Mouse (Mus musculus) adipocyte (in vitro differentiated cells): ENCODE measurements around the gene Foxp1.
A peak's percentile ranks its signal among the peaks of the same experiment; 100 is the strongest.

Experiments used
- DNase-seq: peaks from one replicate; pipeline ENCODE4 v3.0.0-alpha.2; 2016; ENCODE audit warnings: low spot score

Gene Foxp1

DNA sequence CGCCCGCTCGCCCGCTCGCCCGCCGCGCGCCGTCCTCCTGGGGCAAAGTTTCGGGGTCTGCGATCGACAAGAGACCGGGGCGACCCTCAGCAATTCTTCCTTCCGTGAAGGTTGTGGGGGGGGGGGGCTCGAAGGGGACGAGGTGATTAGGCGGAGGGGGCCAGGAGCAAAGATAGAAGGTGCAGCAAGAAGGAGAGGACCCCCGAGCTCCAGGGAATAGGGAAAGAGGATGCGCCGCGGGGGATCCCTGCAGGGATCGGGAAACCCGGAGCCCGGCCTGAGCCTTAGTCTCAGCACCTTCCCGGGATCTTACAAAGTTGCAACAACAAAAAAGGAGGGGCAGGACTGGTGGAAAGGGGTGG is 1.9 kb downstream of the Foxp1 start:
- no peak for DNase-seq

DNA sequence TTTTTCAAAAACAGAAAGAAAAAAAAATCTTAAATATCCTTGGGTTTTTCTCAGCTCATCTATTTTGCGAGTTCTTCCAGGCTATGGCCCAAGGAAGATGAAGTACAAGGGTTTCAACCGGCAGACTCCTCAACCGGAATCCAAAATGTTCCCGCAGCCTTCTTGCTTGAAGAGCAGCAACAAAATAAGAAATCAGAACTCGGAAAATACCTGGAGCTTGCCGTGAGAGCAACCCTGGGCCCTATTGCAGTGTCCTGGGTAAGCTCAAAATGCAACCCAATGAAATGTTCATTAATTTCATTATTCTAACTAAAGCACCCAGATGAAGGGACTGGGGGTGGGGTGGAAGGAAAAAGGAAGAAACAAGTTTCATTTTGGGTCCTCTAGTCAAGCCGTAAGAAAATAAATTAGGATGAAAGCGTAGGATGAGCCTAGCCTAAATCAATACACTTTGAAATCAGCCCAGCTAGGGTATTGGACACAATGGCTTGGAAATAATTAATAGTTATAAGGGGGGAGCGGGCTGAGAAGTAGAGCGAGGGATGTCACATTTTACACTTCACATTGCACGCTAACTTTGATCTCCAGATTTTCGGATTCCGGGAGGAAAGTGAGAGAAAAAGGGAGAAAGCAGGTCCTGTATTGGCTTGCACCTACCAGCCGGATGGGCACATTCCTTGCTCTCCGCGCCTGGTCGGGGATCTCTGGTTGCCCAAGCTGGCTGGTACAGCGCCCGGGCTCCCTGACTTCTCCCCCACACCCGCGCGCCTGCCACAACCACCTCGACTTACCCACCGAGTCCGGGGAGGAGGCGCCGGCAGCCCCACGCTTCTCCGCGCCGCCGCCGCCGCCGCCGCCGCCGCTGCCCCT is 2.5 kb downstream of the Foxp1 start:
- peak; percentile 54 for DNase-seq

DNA sequence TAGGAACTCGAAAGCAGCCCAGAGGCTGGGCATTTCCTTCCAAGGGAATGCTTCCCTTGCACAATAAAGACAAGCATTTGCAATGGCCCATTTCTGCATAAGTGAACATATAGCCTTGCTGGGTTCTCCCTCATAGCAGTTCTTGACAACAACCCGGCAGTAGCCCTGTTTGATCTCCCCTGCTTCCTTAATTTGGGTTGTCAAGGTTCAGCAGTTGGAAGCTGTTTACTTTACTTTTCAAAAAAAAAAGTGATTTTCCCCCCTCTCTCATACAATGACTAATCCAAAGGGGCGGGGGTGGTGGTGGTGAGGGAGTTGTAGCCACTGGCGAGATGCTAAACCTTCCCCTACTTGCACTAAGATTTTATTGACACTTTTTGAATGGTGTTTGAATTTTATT is 3.5 kb downstream of the Foxp1 start:
- no peak for DNase-seq

DNA sequence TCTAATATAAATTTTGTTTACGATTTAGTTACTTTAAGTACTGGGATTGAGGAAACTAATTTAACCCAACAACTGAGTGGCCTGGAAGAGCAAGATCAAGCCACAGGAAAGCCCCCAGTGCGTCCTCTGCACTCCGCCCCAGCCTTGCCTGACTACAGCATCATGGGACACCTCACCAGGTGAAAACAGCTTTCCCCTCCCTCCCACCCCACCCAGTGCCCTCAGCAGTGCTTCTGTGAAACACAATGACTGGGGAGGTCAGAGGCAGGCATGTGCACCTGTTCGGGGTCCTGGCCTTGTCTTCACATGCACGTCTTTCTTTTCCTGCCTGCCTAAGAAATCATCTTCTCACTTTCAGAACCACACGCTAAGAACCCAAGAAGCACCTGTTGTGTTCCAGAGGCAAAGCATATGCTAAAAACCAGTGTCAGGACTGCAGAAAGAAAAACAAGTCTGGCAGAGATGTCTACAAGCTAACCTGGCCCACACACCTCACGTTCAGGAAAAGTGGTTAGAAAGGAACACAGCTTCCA is 6.8 kb downstream of the Foxp1 start:
- no peak for DNase-seq

DNA sequence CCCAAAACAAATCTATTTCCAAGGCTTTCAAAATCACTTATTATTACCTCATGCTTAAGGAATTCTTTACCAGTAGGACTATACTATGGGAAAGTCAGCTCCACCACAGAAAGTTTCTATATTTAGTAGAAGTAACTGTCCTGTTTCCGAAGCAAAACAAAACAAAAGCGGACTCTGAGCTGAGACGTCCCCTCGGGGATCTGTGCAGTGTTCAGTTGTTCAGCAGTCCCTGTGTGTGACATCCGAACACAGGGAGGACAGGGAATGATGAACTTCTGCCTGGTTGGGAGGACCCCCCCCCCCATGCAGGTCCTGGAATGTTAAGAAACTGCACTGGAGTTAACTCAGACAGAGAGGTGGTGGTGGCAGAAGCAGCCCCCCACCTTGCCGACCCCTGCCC is 10.7 kb downstream of the Foxp1 start:
- no peak for DNase-seq

DNA sequence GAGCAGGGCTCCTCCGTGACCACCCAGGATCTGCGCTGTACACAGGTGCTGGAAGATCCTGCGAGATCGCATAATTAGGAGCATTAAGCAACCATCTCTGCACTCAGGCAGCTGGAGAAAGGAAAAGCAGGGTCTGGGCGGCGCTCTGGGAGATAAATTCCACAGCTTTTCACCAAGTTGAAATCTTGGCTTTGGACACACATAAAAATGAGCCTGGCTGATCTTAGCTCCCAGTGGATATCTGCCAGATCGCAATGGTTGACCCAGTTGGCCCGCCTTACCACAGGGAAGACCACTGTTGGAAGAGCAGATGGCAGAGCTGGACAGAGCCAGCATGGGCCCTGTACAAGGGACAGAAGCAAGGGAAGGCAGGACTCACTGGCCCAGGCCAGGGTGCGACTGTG is 13.3 kb downstream of the Foxp1 start:
- peak; percentile 67 for DNase-seq

DNA sequence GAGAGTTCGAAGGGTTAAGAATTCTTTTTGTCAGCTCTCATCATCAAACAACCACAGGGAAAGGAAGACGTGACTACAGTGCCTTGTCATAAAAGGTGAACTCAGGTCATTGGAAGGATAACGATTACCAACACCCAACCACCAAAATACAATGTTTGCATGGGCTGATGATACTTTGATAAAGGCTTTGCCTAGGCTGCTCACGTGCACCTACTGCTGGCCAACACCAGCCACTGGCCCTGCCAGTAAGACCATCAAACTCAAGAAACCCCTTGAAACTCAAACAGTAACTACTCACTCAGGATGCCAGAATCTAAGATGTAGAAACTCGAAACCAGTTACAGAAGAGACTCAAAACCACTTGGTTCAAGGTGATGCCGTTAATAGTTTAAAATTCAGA is 15.7 kb downstream of the Foxp1 start:
- DNase-seq = no peak

DNA sequence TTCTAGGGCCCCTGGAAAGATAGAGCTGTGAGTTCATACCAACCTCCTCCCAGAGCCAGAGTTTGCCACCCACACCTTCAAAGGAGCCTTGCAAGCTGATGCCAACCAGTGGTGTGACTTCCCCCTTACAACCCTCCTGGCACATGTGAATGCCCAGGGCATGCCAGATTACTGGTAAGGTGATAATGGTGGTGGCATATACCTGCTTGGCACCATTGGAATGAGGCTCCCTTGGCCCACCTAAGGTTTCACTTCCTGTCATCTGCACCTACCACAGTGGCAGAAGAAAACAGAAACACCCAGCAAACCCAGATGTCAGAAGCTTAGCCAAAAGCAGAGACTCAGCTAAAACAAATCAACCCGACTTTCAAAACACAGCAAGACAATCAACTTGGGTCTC is 18.8 kb downstream of the Foxp1 start:
- no peak for DNase-seq

DNA sequence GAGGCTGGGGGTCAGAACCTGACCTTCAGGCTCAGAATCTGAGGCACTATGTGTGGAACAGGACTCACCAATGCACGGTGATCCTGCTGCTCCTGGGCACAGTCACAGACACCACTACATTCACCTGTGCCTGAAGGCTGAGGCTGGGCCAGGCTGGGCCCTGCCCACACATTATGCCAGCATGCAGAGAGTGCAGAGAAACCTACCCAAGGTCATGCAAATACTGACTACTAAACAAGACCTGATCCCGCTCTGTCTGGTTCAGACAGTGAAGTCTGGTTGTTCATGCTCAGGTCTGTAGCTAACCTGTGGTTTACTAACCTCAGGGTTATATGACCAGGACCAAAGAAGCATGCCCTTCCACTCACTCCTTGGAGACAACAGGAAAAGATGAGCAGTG is 19.8 kb downstream of the Foxp1 start:
- DNase-seq = no peak

DNA sequence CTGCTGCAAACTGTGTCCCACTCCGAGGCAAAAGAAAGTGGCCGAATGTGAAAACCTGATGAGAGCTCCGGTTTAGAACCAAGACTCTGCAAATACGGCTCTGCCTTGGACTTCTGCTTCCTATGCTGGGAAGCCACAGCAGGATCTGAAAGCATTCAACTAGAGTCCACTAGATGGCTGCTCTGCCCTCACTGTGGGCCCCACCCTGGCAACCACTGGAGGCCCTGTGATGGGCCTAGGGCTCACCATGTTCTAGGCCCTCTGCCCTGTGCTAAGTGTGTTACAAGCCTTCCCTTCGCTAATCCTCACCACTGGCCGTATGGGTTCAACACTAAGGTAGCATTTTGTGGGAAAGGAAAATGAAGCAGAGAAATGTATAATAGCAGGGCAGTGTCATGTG is 20.2 kb downstream of the Foxp1 start:
- peak; percentile 25 for DNase-seq

DNA sequence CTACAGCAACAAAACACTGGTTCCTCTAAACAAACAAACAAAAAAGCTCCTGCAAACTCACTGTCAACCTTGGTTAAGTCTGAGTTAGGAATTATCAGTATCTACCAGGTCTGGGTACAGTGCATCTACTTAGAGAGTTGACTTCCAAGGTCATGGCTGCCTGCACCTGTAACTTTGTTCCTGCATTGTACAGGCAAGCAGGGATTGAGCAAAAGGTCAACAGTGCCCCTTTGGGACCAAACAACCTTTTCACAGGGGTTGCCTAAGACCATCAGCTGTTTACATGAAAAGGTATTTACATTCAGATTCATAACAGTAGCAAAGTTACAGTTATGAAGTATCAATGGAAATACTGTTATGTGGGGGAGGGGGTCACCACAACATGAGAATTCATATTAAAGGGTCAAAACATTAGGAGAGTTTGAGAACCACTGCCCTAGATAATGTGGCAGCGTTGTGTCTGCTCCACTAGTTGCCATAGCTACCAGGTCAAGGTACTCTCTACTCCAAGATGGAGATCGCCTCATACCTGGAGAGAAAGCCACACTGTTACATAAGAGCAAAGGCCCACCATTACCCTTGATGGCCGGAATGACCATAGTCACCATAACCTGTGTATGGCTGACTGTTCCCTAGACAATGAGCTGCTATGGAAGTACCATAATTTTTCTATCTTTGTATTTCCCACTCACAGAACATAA is 21.8 kb downstream of the Foxp1 start:
- DNase-seq = no peak

DNA sequence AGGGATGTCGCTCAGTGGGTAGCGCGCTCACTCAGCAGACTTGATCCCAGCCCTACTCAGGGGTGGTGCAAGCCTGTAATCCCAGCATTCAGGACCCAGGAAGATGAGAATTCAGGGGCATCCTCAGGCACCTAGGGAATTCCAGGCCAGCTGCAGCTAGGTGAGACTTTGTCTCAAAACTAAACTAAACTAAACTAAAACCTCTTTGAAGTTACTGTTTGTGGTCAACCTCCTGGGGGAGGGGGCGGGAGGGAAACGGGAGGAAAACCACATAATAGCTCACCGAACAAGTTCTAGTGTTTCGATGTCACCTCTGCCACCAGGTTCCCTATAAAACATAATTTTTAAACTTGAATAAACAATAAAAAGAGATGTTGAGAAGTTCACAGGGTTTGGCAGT is 24.4 kb downstream of the Foxp1 start:
- DNase-seq = no peak

DNA sequence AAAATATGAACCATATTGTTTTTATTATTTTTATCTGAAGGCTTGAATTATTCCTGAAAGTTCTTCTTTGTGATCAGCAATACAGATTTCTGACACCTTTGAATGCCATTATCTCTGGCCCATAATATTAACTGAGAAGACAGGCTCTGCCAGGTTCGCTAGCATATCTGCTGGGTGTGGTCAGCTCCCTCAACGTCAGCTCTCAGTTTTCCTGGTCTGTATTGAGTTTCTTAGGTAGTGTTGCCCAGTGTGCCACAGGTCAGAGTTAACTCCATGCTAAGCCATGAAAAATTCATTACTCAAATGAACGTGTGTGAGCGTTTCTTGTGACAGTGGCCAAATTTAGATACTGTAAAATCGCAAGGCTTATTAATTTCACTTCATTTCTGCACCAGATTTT is 26.4 kb downstream of the Foxp1 start:
- DNase-seq = peak; percentile 50

DNA sequence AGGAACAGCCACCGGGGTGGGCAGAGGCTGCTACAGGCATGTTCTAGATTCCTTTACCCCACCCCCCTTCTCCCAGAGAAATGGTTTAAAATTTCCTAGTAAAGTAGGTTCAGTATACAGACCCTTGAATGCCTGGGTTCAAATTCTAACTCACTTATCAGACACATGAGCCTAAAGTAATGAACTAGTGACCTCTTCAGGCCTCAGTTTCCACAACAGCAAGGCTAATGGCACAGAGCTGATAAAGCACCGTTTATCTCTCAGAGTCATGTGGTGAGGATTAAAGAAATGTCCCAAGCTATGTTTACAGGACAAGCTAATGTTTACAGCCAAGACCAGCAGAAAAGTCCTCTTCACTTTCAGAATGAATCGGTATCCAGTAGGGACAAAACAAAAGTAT is 29.6 kb downstream of the Foxp1 start:
- peak; percentile 32 for DNase-seq

DNA sequence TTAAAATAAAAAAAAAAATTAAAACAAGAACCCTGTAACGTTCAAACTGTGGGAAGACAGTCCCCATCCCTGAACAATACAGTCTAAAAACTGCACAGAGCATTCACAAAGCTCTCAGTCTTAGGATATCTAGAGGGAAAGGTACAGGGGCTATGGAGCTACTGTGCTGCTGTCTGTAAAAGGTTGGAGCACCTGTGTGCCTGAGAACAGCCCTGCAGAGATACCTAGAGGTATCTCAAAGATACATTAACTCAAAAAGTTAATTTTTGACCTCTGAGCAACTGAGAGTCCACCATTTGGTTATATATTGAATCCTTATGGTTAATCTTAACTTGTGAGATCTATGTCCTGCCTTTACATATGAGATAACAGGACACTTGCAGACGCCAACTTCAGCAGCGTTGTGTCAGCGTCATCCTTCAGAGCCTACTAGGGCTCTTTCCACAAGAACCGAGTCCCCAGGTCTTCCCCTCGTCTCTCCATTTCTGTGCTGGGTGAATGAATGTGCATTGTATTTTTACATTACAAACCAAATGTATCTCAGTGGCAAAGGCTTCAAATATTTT is 30.5 kb downstream of the Foxp1 start:
- DNase-seq = no peak

DNA sequence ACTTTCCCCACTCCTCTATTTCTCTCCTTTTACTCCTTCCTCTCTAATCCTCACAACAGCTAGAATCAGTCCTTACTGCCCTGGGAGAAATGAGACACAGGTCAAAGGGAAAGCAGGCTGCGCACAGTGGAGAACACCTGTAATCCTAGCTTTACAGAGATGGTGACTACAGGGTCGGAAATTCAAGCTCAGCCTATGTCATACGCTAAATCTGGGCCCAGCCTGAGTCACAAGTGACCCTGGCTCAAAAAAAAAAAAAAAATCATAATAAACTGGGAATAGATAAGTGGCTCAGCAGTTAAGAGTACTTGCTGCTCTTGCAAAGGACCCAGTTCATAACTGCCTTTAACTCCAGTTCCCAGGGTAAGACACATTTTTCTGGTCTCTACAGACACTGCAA is 31.4 kb downstream of the Foxp1 start:
- no peak for DNase-seq

DNA sequence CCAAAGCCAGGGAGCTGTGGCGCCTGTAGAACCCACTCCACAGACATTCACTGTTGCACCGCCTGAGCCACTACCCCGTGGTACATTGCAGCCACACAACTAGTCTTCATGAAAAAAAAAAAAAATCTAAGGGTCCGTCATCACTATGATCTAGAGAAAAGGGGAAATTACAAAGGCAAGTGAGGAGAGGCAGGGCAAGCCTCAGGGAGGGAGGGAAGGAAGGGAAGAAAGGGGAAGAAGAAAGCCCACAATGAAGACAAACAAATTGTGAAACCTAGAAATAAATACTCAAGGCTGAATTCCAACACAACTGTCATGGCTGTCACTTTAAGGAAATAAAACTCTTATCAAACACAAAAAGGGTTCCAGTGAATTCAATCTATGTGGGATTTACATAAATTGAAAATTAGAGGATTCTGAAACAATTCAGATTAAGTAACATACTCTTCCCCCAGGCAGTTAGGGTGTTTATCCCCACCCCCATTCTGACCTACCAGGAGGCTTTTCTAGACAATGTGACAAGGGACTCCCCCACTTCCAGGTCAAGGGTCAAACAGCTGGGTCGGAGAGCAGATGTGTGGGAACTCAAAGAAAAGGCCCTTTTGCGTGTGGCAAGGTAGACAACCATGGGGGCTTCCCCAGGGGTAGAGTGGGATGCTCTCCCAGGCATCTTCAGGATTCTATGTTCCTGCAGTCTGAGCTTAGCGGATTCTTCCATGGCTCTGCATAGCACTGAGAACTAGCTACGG is 32.4 kb downstream of the Foxp1 start:
- no peak for DNase-seq

DNA sequence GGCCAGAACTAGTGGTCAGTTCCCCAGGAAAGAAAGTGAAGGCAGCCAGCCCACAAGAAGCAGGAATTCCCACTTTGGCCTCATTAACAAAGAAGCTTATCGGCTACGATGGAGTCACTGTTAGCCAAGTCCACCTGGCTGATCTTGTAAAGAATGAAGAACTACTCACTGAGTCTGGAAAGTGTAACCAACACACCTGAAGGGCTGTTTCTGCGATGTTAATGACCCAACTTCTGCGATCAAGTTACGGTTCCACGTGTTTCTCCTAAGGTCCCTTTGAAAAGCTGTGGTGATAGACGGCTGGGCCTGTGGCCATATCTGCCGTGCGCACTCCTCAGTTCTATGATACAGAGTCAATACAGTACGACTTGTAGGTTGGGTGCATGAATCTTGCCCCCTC is 33.1 kb downstream of the Foxp1 start:
- DNase-seq = no peak

DNA sequence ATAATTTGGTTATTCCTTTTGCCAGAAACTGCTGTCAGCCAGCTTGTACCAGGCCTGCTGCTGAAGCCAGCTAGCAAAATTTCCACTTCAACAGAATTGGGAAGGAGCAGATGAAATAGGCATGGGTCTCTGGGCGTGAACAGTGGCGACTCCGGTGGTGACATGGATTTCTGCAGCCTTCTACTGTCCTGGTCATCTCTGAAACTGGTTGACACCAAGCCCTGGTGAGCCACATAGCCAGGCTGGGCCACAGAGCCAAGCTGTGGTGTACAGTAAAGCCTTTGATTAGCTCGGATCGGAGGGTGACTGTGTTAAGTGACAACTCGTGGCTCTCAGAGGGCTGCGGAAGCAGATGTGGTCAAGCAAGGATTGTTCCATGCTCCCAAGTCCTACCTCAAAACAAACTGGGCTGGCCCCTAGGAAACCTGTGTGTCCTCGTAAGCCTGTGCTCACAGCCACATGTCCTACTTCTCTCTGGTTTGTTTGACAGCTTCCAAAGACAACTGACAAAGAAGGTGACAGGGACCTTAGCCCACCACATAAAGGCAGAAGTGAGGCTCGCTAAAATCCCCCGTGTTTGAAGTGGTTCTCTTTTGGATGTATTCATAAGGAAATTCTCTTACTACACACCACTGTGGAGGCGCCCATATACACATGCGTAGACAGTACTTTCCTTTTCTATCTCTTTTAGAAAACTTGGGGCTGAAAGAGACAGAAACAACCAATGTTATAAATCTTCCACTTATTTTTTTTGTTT is 36.5 kb downstream of the Foxp1 start:
- DNase-seq = peak; percentile 81

DNA sequence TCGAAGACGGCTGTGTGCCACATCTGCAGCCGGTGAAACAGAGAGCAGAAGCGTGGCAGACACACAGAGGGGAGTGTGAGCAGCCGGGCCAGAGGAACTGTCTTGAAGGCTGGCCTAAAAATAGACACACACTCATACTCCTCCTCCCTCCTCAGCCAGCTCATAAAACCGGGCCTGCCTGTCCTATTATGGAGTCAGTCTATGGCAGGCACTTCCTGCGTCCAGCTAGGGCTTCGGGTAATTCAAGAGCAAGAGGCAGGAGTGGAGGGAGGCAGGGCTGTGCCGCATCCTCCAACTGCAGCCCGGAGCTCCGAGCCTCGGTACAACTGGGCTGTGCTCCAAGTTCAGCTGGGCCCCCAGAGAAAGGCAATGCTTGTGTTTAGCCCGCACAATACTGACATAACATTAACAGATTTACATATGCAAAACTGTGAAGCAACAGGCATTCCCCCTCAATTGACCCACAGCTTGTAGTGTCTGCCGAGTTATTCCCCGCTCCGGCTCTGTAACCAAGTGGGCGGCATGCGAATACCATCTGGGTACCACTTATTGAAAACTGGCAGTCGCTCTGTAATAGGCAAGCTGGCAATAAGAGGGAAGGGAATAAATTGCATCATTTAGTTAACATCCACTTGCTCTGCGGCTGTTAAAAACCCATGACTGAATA is 37.2 kb downstream of the Foxp1 start:
- DNase-seq = peak; percentile 84

DNA sequence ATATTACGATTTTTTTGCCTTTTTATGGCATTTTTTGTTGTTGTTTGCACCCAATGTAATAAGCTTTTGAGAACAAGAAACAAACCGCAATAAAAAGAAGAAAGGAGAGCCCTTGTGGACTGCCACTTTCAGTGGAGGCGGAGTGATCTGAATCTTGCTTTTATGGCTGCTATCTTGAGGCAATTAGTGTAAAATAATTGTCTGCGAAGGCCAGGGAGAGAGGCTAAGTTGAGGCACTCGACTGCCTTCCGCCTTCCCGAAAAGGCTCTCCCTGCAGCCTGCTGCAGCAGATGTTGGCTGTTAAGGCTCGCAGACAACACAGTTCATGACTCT is 37.7 kb downstream of the Foxp1 start:
- no peak for DNase-seq
